Mouse (Mus musculus) kidney, adult 10 weeks (tissue): ENCODE measurements around the gene Tpr. TPM values are rescaled to one million over a fixed set of nuclear protein-coding genes. Genes with fewer than 3 reads are reported as not detected.

Experiments
- polyA plus RNA-seq: library from polyadenylated mRNA; stranded (reverse); fragments of 350-450 nt; fragmentation: Illumina TruSeq; extraction: RNeasy Lipid Tissue Mini Kit (QIAGEN cat#74804); gene quantifications from one replicate; pipeline ENCODE4 v1.2.3, GENCODE M21; 2014; ENCODE audit warnings: low read depth, low replicate concordance

Tpr gene
- polyA plus RNA-seq: 131 TPM

DNA sequence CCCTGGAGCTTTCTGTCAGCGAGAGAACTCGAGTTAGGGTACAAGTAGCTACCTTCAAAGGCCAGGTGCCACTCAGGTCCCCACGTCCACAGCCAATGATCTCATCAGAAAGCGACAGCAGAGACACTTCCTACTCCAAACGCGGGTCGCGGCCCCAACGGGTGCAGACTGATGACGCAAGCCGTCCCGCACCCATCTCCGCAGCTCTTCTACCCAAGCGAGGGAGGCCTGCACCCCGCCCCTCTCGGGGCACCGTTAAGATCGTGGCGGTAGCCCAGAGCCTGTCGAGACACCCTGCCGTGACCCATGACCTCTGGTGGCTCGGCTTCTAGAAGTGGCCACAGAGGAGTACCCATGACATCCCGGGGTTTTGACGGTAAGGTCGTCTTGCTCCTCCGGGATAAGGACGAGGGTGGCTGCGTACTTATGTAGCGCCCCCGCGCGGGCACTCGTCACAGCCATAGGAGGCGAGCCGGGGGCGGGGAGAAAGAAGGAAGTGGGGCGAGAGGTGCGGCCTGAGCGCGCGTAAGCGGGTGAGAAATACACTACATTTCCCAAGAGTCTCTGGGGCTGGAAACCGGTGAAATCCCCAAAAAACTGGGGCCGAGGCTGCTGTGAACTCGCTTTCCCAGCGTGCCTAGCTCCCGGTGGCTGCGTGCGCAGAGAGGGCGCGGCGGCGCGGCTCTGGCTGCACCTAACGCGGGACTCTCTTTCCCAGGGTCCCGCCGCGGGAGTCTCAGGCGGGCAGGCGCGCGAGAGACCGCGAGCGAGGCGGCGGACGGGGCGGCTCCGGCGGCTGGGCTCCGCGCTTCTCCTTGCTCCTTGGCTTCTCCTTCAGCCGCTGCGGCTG is at the start of gene Tpr, which contains the start of gene Odr4:
Tpr (plus strand) TSS at position 201 of the 850 bp plus-strand sequence.
Odr4 (minus strand) TSS at position 443 of the 850 bp plus-strand sequence.

DNA sequence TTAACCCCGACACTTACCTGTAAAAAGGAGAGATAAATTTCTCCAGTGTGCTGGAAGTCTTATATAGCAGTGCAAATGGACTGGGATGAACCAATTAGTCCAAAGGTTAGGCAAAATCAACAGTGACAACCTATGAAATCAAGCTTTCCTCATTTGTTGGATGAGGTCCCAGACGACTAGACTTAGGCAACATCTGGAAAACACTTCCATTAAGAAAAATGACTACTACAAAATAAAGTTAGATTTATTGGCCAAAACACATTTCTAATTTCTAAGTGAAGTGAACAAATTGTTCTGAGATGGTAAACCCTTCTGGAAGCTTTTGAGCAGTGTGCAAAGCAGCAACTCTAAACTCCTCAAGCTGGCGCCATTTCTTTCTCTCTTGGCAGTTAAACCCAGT is 73.5 kb downstream of the Tpr start, which contains the start of gene Prg4:
Prg4 (minus strand) TSS at position 34 of the 400 bp plus-strand sequence.

Other genes starting within 250 kb of the Tpr start
- gene Pdc, start 73.4 kb upstream of the Tpr start, polyA plus RNA-seq: not detected
- gene Odr4, start 242 bp downstream of the Tpr start, polyA plus RNA-seq: 202 TPM
- 0.16 TPM for gene Prg4, start 73.3 kb downstream of the Tpr start, polyA plus RNA-seq